Mouse (Mus musculus) adrenal gland (tissue): ENCODE results near the gene Prss21.

Experiments
- intact Hi-C: fragments of 180-260 bp; cut with DNase I; formaldehyde crosslinking; loops from one replicate; pipeline ENCODE4 v1.15.1; 2025
- long read RNA-seq, 2 experiments: library from polyadenylated mRNA; unstranded; transcript quantifications; one replicate each; pipeline ENCODE4 v2.0.0; 2020; ENCODE audit warnings: borderline replicate concordance in 1 of 2; ENCODE audit not compliant: insufficient replicate concordance in 1 of 2

Prss21 gene
- long read RNA-seq, experiment 1: 0 reads
- long read RNA-seq, experiment 2: 0 reads

DNA sequence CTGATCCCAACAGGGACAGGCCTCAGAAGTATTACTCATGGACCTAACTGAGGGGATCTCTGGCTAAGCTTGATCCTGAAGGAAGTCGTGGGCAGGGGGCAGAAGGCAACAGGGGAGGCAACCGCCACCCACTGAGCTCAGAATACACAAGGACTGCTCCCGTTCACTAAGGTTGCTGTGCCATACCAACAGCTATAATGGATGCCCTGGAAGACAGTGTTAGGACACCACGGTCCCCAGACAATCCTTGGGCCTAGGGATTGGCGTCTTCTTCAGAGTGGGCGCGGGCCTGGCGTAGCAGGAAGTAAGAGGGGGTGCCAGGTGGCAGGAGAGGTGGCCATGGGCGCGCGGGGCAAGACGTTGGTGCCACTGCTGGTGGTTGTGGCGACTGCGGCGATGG, at the start of gene Prss21:
TSS of gene Prss21 (plus strand) at position 301 of the 400 bp plus-strand sequence.
- intact Hi-C loops: no loop called here

DNA sequence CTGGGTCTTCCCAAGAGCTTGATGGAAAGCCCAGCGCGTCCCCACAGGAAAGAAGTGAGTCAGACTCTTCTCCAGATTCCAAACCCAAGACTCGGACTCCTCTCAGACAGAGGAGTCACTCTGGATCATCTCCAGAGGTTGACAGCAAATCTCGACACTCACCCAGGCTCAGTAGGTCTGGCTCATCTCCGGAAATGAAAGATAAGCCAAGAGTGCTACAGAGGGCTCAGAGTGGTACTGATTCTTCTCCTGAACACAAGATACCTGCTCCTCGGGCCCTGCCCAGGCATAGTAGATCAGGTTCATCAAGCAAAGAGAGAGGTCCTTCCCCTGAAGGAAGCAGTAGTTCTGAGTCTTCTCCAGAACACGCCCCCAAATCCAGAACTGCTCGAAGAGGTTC, 49.3 kb upstream of the Prss21 start:
- intact Hi-C loops: no loop called here

DNA sequence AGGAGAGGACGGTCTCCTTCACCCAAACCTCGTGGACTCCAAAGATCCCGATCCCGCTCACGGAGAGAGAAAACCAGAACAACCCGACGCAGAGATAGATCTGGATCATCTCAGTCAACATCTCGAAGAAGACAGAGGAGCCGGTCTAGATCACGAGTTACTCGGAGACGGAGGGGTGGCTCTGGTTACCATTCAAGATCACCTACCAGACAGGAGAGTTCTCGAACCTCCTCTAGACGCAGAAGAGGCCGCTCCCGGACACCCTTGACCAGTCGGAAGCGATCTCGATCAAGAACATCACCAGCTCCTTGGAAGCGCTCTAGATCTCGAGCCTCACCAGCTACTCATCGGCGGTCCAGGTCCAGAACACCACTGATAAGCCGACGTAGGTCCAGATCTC, 48.6 kb upstream of the Prss21 start:
- intact Hi-C loops: no loop called here

DNA sequence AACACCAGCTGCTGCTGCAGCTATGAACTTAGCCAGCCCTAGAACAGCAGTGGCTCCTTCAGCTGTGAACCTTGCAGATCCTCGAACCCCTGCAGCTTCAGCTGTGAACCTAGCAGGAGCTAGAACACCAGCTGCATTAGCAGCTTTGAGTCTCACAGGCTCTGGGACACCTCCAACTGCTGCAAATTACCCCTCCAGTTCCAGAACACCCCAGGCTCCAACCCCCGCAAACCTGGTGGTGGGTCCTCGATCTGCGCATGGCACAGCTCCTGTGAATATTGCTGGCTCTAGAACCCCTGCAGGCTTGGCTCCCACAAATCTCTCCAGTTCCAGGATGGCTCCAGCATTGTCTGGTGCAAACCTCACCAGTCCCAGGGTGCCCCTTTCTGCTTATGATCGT, 47.1 kb upstream of the Prss21 start:
- intact Hi-C loops: no loop called here

DNA sequence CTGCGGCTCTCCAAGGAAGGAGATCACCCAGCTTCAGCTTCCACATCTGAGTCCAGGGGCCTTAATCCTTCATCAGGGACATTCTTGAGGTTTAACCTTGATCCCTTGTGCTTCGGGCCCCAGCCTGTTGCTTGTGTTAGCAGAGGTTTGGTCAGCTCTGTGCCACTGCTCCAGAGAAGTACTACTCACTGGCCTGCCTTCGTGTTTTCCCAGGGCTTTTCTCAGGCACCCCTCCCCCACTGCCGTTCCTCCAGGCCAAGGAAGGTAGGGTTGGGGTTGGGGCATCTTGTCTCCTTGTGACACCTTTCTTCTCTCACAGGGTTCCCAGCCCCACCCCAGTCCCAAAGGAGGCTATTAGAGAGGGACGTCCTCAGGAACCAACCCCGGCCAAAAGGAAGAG, 45.8 kb upstream of the Prss21 start:
- intact Hi-C loops: loop anchor here (2.0 kb wide), 1 partner anchor 15 kb away; no protein-coding TSS in a partner anchor

DNA sequence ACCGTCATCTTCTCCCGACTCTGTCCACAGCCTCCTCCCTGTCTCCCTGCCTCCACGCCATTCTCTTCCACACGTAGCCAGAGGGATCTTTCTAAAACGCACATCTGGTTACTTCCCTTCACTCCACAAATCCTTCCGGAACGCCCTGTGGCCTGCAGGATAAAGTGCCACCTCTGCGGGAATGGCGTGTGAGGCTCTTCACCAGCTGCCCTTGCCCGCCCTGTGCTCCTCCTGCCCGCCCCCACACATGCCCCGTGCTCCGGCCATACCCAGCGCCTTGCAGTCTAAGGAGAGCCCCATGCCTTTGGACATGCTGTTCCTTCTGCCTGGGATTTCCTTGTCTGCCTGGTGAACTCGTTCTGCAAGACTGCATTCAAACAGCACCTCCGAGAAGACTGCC, 44.8 kb upstream of the Prss21 start:
- intact Hi-C loops: loop anchor here (2.0 kb wide), 1 partner anchor 16 kb away; no protein-coding TSS in a partner anchor

DNA sequence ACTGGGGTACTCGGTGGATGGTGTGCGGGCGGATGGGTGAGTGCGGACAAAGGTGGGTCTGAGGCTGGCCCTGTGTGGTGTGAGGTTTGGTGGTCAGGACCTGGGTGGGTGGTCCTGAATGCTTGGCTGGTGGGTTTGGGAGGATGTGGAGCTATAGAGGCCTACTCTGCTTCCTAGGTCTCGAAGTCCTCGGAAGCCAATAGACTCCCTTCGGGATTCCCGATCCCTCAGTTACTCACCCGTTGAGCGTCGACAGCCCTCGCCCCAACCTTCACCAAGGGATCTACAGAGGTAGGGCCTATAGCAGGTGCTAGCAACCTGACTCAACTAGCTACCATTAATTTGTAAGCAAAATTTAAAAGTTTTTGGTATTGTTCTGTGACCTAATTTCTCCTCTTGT, 44.2 kb upstream of the Prss21 start:
- intact Hi-C loops: loop anchor here (2.0 kb wide), 1 partner anchor 17 kb away; no protein-coding TSS in a partner anchor

DNA sequence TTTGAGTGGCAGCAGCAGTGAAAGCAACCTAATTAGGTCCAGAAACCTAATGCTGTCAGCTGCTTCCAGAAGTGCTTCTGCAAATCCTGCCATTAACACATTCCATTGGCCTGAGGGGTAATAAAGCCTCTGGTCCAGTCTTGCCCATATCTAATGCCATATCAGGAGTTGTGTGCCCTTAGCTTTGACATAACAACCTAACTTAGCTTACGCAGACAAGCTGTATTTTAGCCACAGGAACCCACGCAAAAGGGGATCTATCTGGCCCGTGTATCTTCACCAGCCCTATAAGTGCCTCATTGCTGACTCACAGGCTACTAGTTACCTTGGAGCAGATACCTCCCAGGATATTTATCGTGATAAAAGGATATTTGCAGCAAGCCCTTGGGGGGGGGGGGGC, 42.3 kb upstream of the Prss21 start:
- intact Hi-C loops: no loop called here

DNA sequence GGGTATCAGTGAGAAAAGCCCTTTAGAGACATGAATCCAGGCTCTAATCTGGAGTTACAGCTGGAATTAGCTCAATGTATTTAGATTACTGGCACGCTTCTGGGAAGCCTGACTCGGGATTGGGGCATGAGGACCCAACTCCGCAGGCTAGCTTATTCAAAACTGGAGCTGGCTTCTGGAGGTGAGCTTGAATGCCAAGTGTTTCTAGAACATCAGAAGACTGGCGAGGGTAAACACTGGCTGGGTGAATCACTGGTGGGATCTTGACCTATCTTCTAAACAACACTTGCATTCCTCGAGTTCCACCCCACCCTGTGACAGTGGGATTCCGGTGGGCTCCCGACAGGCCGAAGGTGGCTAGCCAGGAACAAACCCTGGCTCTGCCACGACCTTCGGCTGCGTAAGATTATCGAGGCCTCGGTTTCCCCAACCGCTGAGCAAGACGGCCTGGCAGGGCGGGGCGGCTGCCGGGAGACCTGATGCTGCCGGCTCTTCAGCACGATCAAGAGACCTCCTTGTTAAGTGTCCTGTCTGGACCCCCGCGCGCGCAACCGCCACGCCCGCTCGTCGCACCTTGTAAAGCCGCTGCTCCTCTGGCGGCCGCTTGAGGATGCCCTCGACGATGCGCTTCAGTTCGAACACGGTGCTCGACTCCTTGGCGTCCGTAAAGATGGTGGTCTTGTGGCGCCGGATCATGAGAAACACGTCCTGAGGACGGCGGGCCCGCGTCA, 39.4 kb upstream of the Prss21 start:
- intact Hi-C loops: no loop called here

DNA sequence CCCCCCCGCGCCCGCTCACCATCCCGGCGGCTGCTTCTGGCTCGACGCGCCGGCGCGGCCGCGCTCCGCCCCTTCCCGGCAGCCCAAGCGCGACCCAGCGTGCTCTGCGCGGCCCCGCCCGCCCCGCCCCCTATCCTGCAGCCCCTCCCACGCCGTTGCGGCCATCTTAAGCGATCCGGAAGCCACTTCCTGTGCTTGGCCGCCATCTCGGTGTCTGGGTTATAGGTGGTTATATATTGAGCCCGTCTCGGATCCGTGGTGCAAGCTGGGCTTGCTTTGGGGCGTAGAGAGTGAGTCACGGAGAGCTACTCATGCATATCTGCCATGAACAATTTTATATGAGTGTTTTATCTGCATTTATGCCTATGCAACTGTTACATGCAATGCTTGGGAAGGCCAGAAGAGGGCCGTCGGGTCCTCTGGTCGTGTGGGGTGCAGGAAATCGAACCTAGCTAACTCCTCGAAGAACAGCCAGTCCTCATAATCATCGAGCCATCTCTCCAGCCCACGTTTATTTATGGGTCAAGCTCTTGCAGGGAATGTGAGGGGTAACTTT, 38.7 kb upstream of the Prss21 start, which contains the start of gene Elob:
TSS of gene Elob (minus strand) at position 73 of the 556 bp plus-strand sequence.
- intact Hi-C loops: no loop called here

DNA sequence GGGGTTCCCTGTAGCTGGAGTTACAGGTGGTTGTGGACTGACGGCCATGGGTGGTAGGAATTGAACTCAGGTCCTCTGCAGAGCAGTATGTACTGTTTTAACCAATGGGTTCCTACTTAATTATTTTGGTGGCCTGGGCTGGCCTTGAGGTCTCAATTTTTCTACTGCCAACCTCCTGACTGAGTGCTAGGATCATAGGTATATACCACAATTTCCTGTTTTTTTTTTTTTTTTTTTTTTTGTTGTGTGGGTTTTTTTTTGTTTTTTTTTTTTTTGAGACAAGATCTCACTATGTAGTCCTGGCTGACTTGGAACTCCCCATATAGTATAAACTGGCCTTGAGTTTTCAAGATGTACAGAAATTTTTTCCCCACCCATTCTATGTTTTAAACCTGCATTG, 36.7 kb upstream of the Prss21 start:
- intact Hi-C loops: no loop called here

DNA sequence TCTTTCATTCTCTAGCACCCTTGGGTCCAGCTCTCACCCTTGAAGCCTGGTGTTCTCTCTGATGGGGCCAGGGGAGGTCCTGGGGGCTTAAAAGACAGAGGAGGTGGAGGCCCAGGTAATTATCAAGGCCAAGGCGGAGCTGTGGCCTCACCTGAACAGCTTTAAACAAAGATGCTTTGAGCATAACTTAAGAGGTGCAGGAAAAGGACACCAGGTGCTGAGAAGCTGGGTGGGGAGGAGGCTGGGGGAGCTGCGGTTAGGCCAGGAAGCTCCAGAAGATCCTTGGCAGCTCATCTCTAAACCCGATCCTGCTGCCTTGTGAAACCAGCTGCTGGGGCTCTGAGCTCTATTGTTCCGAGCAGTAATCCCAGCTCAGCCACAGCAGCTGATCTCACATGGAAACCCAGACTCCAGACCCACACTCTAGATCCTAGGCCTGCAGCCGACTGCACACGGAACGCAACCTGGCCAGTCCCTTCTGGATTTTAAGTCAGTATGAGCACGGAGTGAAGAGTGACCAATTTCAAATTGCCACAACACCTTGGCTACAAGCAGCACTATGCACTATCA, 31.8 kb upstream of the Prss21 start, which contains the start of gene Prss33:
TSS of gene Prss33 (minus strand) at position 51 of the 570 bp plus-strand sequence.
- intact Hi-C loops: no loop called here

DNA sequence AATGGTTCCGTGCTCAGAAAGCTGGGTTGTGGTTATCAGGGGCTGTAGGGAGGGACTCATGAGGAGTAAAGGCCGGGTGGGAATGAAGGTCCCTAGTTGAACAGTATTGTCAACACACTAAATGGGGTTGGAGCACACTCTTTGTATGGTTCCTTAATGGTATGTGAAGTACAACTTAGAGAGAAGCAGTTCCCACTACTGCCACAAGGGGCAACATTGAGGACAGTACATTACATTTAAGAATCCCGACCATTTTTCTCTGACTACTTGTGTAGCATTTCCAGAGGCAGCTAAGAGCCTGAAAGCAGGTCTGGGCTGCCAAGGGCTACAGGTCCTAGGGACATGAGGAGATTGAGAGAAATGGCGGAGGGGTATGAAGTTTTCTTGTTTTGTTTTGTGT, 26.7 kb upstream of the Prss21 start:
- intact Hi-C loops: loop anchor here (5.0 kb wide), 1 partner anchor 69 kb away; the partner anchor contains the start of gene Flywch1

DNA sequence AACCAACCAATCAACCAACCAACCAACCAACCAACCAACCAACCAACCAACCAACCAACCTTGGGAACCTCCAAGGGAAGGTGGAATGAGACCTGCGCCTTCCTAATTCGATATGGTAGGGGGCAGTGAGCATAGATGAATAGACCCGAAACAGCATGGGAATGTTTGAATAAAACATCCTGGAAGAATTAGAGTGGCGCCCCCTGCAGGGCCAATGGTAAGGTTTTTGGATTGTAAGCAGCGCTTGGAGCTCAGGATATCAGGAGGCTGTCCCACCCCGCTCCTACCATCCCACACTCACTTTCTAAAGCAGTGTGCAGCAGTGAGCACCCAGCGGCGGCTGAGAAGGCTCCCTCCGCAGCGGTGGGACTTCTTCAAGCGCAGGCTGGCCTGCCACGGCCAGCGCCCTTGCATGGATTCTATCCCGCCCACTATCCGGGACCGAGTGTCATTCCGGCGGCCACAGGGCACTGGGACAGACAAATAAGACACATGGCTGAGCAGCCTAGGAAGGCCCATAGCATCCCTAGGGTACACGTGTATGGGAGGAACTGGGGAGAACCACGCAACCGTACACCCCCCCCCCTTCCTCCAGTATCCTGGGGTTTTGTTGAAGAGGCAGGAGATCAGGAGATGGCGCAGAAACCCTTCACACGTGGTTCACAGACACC, 24.6 kb upstream of the Prss21 start:
- intact Hi-C loops: loop anchor here (5.0 kb wide), 1 partner anchor 71 kb away; the partner anchor contains the start of gene Flywch1

DNA sequence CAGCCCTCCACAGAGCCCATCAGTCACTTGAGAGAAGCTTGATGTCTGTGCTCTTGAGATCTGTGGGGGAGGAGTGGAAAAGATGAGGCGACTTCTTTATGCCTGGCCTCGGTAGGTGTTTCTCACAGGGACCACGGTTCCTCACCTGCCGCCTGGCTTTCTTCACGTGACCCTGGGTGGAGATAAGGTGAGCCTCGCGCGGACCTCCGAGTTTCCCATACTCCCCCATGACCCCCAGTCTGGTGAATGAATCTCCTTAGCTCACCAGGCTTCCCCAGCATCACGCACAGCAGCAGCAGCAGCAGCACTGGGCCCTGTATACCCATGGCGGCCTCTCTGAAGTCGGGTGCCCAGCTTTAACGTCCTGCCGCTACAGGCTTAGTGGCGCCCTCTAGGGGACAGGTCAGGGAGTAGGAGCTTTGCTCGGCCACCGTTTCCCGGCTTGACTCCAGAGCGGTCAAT, 24.0 kb upstream of the Prss21 start, which contains the start of the genes Prss32 and Prss41:
TSS of gene Prss32 (plus strand) at position 44 of the 462 bp plus-strand sequence.
TSS of gene Prss41 (minus strand) at position 361 of the 462 bp plus-strand sequence.
- intact Hi-C loops: loop anchor here (5.0 kb wide), 1 partner anchor 72 kb away; the partner anchor contains the start of gene Flywch1

DNA sequence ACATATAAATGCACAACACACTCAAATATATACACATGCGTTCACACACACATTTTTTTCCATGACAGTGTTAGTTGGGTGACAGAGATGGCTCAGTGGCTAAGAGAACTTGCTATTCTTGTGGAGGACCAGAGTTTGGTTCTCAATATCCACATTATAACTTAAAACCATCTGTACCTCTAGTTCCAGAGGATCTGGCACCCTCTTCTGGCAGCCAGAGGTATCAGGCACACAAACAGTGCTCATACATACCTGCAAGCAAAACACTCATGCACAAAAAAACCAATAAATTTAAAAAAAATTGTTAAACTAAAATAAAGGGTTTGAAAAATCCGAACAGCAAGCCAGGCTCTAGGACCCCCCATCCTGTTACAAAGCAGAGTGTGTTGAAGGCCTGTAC, 17.8 kb upstream of the Prss21 start:
- intact Hi-C loops: no loop called here

DNA sequence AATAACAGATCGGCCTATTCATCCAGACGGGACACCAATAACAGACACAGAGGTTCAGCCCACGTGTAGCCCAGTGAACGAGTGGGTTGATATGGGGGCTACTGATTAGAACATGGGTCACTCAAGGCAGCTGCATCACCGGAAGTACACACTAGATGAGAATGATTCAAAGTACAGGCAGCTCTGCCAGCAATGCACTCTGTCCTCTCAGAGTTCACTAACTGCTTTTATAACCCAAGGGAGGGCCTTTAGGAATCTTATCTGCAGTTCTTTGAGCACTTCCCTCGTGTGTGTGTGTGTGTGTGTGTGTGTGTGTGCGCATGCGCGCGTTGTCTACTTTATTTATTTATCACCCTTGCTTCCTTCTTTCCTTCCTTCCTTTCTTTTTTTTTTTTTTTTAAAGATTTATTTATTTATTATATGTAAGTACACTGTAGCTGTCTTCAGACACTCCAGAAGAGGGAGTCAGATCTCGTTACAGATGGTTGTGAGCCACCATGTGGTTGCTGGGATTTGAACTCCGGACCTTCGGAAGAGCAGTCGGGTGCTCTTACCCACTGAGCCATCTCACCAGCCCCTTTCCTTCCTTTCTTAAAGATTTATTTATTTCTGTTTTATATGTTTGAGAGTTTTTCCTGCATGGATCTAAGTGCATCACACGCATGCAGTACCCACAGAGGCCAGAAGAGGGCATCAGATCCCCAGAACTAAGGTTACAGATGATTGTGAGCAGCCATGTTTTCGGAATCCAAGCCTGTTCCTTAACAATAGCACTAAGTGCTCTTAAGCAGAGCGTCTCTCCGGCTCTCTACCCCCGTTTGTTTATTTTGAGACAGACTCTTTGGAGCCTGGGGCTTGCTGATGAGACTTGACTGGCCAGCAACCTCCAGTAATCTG, 16.8 kb upstream of the Prss21 start:
- intact Hi-C loops: no loop called here

DNA sequence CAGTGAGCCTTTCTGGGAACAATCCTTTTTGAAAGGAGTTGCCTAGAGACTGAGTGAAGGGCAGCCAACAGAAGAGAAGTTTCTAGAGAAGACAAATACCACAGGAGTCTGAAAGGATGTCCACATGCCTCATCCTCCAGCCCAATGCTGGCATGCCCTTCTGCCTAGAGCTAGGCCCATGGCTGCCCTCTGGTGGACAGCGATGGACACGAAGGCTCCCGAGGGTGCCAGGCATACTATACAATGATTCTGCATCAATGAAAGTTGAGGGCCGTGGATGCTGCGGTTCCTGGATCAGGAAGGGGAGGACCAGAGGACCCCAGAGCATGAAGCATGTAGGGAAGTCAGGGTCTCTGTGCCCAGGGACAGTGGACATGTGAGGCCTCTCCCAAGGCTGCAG, 14.6 kb upstream of the Prss21 start:
- intact Hi-C loops: loop anchor here (2.0 kb wide), 1 partner anchor 108 kb away; no protein-coding TSS in a partner anchor

DNA sequence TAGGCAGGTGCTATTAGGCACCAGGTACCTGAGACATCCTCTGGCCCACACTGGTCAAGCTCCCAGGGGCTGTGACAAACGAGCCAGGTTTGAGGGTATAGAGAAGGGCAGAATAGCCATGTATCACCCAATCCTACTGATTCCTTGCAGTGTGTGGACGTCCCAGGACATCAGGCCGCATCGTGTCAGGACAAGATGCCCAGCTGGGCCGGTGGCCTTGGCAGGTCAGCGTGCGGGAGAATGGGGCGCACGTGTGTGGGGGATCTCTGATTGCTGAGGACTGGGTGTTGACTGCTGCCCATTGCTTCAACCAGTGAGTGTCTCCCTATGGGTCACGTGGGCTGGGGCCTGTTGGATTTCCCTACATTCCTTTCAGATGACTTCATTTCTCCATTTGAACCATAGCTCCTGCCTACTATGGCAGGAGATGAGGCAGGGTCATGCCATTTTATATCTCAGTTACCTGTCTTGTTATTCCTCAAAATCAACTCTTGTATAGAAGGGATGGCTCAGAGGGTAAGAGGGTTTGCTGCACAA, 13.6 kb upstream of the Prss21 start:
- intact Hi-C loops: no loop called here

DNA sequence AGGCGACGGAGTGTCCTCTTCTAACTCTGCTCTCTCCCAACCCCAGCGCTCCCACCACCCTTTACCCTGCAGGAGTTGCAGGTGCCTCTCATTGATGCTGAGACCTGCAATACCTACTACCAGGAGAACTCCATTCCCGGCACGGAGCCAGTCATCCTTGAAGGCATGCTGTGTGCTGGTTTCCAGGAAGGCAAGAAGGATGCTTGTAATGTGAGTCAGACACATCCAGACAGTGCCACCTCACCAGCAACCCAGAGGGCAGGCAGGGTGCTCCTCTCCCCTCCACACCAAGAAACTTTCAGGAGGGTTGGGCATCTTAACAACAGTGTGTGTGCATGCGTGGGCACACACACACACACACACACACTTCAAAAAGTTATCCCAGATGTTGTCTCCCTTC, 10.7 kb upstream of the Prss21 start:
- intact Hi-C loops: no loop called here
